Mouse (Mus musculus) CD8-positive naive resting alpha-beta T cell, adult 57 days (primary cell): ENCODE results near the gene Qdpr. TPM values are rescaled to one million over a fixed set of nuclear protein-coding genes. Genes with fewer than 3 reads are reported as not detected.

Experiments
- total RNA-seq: library from RNA; stranded (reverse); gene quantifications from one replicate; pipeline ENCODE4 v1.2.4, GENCODE M21; 2023

Gene Qdpr
- 42.3 TPM for total RNA-seq

DNA sequence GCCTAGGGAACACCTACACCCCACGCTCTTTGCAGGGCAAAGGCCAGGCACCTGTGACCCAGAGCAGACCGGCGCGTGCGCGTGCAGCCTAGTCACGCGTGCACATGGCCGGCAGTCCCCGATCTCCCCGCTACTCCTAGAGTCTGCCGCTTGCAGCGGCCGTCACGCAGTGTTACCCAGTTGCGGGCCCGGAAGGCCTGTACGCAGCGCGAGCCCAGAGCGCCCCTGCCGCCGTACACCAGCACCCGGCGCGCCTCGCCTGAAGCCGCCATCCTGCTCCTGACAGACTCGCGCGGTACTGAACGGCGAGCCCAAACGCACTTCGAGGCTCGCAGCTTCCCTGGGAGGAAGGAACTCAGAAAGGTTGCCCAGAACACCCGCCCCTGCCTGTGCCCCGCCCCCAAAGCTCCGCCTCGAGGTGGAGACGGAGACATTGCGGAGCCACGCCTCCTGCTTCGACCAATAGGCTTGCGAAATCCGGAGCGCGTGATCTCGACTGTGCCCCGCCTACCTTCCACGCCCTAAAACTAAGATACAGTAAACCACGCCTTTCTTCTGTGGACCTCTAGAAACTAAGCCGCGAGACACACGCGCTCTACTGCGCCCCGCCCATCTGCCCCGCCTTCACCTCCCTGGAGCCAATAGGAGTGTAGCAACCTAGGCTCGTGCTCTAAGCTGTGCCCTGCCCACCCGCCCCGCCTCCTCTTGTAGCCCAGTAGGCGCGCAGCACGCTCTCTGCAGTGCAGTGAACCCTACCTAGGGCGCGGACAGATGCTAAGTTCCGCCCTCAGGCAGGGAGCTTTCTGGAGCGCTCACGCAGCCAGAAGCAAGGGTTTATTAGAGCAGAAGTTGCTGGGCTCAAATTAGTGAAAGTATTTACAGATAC, at the start of gene Qdpr:
Gene Qdpr (minus strand): TSS at position 406 of the 886 bp plus-strand sequence.

DNA sequence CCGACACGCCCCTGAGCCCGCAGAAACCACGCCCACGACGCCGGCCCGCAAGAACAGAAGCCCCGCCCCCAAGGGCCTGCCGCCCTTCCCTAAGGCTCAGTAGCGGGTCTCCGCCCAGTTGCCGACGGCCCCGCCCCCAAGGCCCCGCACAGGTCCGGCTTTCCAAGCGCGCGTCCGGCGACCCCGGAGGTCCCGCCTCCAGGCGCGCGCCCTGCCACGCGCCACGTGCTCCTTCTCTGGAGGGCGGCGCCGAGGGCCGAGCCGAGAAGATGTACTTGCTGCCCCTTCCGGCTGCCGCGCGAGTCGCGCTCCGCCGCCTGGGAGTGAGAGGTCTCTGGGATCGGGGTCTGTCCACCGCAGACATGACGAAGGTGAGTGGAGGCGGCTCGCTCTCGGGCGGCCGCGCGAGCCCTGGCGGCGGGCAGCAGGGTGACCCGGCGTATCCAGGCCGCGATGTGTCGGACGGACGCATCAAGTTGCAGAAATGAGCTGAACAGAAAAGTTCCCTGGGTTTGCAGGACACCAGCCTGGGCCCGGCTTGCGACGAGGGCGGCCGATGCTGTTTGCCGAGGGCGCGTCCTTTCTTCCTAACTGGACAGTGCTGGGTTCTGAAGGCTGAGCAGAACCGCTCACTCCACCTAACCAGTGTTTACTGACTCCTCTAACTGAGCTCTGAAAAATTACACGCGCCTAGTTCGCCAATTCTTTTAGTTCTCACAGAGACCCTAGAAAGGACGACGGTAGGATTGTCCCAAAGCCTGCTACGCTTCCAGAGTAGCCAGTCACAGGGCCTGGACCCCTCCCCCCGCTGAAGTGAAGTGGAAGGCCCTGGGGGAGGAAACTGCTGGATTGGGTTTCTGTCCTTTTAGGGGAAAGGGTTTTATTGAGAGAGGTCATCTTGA, 43.4 kb upstream of the Qdpr start, which contains the start of gene Lap3:
Gene Lap3 (plus strand): TSS at position 184 of the 902 bp plus-strand sequence.

DNA sequence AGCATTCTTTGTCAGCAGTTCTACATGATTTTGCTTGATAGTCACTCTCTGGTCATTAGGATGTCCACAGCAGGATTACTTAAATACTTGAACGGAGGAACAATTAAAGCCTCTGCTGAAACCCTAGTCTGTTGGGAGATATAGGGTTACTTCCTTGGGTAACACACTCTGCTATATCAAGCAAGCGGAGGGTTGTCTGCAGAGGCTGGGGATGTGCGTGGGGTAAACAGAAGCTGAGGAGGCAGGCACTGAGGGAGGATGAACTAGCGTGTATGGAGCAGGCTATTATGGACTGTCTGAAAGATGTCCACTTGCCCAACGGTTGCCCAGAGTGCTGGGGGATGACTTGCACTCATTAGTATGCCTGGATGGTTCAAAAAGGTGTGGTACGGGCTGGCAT, 3.4 kb upstream of the Qdpr start, which contains the start of gene Clrn2:
Gene Clrn2 (plus strand): TSS at position 301 of the 400 bp plus-strand sequence.

Other genes with a start within 250 kb of the Qdpr start
- not detected for gene Clrn2, start 3.5 kb upstream of the Qdpr start, total RNA-seq
- gene Lap3, start 43.1 kb upstream of the Qdpr start, total RNA-seq = 16.1 TPM
- 70.6 TPM for gene Med28, start 70.0 kb upstream of the Qdpr start, total RNA-seq
- not detected for gene Fam184b, start 189.4 kb upstream of the Qdpr start, total RNA-seq
- not detected for gene Ncapg, start 219.7 kb upstream of the Qdpr start, total RNA-seq